Mouse (Mus musculus): ENCODE measurements around the gene Tdp1.

The Tdp1 gene

DNA sequence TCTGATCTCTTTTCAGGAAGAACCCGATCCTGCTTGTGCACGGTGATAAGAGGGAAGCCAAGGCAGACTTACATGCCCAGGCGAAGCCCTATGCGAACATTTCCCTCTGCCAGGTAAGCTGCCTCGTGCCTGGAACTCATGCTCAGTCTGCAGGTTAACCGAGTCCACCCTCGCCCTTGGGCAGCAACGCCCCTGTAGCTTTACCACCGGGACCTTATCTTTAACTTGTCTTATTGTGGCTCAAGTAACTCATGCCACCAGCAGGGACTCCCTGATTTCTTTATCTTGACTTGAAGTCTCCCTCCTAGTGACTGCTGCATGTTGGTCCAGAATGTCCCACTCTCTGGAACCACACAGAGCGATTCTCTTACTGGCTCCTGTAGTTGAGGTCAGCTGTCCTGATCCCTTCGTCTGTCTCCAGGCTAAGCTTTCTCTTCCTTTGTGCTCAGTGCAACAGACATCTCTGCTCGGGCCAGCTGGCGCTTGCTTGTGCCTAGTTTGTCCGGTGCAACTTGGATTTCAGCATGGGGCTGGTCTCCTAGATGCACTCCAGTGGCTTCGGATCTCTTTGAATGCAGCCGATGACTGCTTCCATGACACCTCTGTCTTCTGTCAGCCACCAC is 14.0 kb downstream of the Tdp1 start:
- DNase-seq = peak in 1 of 2 experiments; percentile 28

DNA sequence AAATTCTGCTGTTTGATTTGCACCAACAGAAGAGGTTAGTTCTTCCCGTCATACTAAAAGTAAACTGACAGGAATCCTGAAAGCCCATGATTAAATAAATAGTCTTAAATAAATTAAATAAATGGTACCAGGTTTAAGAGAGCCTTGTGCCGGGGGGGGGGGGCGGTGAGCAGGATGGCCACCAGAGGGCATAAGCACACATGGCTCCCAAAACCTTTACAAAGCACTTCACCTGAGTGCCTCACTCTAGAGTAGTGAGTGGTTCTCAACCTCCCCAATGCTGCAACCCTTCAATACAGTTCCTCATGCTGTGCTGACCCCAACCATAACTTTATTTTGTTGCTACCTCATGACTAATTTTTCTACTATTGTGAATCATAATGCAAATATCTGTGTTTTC is 15.7 kb downstream of the Tdp1 start:
- no peak for DNase-seq

DNA sequence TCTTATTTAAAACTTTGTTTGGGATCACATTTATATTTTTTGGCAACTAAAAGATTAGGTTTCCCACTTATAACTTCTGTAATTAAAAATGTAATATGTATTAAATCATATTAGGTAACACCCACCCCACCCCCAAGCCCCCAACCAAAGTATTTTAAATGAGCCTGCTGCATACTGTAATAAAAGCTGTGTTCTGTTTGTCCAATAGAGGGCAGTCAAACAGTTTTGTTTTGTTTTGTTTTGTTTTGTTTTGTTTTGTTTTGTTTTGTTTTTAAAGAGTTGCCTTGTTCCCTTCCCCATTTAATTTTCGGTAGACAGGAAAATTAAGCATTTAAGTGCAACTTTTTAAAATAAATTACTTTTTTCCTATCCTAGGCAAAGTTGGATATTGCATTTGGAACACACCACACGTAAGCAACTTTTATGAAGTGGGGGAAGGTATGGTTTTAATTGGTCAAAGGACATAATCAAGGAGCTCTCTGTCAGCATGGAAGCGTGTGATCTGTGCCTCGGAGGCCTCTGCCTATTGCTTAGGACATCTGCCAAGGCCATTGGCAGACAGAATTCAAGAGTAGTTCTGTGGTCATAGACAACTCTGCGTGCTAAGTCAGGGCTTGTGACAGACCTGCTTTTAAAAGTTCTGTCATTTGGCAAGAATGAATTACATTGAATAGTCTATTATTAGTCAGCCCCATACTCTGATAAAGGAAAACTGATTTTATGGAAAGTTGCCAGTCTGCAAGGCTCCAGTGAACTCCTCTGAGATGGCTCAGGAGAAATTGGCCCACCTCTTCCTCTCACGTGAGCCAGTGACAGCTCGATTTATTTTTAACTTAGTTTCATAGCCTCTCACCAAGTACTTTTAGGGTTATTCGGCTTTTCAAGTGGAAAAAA is 17.9 kb downstream of the Tdp1 start:
- DNase-seq = peak; percentile 55 to 64

DNA sequence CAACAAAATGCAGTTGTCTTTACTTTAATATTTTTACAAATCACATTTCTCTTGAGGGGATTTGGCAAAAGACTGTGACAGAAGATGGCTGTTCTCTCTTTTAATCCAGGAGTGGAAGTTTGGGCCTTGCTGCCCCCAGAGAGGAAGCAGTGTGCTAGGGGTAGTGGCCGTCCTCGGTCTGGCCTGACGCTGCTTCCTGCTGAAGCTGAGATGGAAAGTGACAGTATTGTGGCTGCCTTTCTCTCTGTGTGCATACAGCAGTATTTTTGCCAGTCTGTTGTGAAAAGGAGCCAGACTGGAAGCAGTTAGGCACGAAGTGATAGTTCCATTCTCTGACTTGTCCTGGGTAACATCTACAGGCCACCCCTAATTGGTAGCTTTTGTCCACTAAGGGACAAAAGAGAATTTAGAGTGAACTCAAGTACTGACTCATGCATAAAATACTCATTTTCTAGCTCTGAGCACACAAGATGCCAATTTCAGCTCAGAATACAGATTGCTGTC is 18.6 kb downstream of the Tdp1 start:
- DNase-seq = peak; percentile 3 to 27

DNA sequence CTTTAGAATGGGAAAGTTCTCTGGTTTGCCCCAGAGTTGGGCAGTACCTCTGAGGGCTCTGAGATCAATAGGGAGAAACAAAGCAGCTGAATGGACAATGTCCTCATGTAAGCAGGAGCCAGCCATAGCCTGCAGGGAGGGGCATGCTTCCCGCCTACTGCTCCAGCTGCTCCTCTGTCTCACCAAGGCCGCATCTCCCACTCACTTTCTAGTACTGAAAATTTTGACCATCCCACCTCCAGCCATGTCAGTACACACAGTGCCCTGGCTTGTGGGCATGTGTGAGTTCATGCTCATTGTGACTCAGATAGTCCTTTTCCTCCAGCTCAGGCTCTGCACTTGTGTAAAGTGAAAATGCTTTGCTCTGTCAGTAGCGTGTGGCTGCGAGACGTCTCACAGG is 20.2 kb downstream of the Tdp1 start:
- DNase-seq = no peak

DNA sequence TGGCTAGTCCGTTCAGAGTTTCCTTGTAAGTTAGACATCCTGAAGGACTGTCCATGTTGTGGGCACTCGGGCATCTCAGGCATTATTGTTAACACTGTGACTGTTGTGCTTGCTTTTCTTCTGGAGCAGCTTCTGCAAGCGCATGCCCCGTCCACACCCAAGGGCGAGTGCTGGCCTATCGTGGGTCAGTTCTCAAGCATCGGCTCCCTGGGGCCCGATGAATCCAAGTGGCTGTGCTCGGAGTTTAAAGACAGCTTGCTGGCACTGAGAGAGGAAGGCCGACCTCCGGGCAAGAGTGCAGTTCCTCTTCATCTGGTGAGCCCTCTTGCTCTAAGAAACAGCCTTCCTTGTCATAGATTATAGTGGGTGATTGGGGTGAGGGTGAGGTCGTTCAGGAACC is 27.1 kb downstream of the Tdp1 start:
- peak; percentile 34 to 63 for DNase-seq

DNA sequence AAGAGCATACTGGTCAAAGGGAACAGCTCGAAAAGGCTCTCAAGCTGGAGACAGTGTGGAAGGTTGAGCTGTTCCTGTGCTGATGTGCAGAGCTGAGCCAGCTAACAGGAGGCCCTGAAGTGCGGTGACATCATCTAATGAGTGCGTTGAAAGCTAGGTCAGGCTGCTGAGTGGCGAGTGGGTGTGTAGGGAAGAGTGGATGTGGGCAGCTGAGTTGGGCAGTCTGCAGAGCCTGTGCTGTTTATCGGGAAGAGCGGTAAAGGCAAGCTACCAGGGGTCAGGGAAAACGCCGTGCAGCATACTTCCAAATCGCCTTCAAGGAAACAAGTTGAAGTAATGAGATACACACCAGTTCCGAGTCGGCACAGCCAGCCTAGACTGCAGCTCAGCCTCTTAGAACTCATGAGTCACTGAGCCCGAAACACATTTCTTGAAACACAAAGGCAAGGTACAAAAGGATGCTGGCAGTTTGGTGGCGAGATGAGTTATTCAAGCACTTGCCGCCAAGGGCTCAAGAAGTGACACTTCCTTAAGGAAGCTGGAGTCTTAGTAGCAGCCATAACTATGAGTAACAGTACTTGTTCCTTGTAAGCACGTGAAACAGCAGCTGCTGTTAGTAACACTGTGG is 33.6 kb downstream of the Tdp1 start:
- no peak for DNase-seq

GRCm38 (mm10) chr12:99919636-99920035 is 35.3 kb downstream of the Tdp1 start:
- peak; percentile 26 to 31 for DNase-seq

DNA sequence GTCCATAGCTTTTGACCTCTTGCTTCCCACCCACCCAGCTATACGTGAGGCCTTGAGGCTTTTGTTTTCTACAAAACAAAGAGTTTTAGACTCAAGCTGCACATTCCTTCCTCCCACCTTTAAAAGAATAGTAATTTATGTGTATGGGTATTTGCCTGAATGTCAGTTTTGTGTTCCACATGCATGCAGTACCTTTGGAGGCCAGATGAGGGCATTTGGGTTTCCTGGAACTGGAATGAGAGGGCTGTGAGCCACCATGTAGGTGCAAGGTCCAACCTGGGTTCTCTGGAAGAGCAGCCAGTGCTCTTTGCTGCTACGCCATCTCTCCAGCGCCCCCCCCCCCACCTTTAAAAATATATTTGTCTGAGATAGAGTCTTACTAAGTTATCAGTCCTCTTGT is 36.7 kb downstream of the Tdp1 start:
- peak in 1 of 2 experiments; percentile 60 for DNase-seq

DNA sequence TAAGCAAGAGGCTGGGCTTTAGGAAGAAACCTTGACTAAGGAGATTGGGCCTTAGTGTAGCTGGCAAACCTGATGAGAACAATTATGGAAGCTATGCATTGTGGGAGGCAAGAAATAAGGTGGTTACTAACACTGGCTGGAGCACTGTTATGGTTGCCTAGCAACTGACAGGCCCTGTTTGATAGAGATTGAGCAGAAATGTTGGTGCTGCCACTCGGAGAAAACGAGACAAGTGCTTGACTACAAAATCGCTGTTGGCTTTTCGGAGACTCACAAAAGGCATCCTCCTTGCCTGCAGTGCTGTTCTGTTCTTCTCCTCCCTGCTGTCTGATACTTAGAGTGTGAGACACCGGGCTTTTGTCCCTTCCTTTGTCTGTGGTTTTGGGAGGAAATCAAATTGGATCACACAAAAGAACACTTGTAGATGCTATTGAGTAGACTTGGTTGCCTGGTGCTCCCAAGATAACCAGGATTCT is 38.9 kb downstream of the Tdp1 start:
- no peak for DNase-seq

DNA sequence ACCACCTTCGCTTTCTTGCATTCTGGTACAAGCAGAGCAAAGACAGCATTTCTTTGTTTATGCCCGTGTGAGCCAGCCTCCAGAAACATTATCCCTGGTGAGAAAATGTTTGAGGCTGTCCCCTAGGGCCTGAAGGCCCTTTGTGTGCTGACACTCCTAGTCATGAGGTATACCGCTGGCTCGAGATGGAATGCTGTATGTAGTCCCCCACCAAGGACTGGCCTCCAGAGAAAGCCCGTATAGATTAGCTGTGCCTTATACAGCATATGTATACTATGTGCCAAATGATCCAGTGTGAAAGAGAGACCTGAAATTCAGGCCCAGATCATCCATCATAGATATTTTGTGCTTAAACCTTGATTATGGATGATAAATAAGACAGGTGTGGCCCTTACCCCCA is 39.4 kb downstream of the Tdp1 start:
- no peak for DNase-seq

GRCm38 (mm10) chr12:99928311-99928710 is 44.0 kb downstream of the Tdp1 start:
- no peak for DNase-seq

DNA sequence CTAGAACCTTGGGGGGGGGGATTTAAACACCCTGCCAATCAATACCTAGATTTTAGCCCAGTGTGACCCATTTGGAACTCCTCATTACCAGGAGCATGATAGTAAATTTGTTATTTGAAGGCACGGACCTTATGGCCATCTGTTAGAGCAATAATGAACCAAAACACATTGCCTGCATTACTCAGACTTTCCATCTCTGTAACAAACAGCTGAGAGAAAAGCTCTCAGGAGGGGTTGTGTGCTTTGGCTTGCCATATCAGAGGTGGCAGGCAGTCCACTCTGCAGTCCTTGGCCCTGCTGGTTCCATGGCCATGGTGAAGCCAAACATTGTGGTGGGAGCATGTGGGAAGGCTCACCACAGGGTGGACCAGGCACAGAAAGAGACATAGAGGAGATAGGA is 44.8 kb downstream of the Tdp1 start:
- DNase-seq = no peak

DNA sequence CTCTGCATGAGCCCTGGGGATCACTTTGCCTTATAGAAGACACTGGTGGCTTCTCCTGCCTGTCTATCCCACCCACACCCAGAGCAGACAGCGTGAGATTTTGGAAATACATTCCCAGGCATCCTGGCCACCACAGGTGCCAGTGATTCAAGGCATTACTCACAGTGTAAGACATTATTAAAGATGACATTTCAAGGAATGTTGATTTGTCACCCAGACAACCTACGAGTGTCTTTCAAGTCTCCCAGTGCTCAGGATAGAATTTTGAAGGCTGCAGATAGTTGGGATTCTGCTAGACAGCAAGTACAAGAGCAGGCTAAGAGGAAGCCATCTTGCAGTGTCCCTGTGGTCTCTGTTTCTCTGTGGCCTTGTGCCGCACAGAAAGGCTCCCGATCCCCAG is 47.9 kb downstream of the Tdp1 start:
- no peak for DNase-seq

DNA sequence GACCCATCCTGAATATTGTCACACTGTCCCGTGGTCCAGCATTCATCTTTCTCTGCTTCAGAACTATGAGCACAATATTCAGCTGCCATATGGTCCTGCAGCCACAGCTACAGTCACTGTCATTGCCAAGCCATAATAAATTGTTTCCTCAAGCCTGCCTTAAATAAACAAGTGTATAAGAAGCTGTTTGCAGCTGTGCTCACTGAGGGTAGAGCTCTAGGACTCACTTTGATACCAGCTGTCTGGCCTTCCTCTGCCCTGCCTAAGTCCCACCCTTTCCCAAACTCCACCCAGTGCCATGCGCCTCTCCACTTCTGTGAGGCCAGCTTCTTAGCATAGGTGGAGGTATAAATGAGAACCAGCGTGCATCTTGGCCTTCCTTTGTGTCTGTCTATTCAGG is 49.3 kb downstream of the Tdp1 start:
- no peak for DNase-seq

DNA sequence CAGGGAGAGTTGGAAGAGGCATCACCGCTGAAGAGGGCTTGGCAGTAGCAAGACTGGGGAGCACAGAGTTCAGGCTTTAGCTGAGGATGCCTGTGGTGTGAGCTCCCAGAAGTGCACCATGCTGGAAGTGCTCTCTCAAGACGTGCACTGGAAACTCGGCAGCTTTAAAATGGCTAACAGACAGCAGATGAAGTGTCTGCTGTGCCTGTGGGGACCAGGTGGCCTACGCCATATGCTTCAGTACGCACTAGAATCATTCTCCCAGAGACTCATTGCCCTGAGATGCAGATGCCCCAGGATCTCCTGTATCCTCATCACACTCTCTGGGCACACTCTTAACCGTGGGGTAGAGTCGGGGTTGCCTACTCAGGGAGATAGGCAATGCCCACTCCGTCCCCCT is 51.1 kb downstream of the Tdp1 start:
- DNase-seq = no peak

GRCm38 (mm10) chr12:99938476-99938875 is 54.2 kb downstream of the Tdp1 start:
- peak in 1 of 2 experiments; percentile 24 for DNase-seq

GRCm38 (mm10) chr12:99939179-99939578 is 54.9 kb downstream of the Tdp1 start:
- DNase-seq = no peak

GRCm38 (mm10) chr12:99940704-99941103 is 56.4 kb downstream of the Tdp1 start:
- peak; percentile 74 to 82 for DNase-seq

- no peak for DNase-seq
Measured at GRCm38 (mm10) chr12:99942441-99942840, 58.1 kb downstream of the Tdp1 start.

- peak; percentile 31 to 74 for DNase-seq
Measured at GRCm38 (mm10) chr12:99952928-99953327, 68.6 kb downstream of the Tdp1 start.

- no peak for DNase-seq
Measured at GRCm38 (mm10) chr12:99956411-99956810, 72.1 kb downstream of the Tdp1 start.
